Mouse (Mus musculus): ENCODE measurements at regions not wholly inside any gene's neighbourhood (a gene's known extent, or its start where the extent isn't known, plus 50 kb on each side); places are given as distances from the start of the nearest gene placed in this dataset.

GRCm38 (mm10) chr5:112110306-112110969 lies 141.9 kb downstream of the Cryba4 start:
- no peak for ATAC-seq

GRCm38 (mm10) chr5:112120766-112121165 lies 131.6 kb downstream of the Cryba4 start:
- no peak for ATAC-seq

DNA sequence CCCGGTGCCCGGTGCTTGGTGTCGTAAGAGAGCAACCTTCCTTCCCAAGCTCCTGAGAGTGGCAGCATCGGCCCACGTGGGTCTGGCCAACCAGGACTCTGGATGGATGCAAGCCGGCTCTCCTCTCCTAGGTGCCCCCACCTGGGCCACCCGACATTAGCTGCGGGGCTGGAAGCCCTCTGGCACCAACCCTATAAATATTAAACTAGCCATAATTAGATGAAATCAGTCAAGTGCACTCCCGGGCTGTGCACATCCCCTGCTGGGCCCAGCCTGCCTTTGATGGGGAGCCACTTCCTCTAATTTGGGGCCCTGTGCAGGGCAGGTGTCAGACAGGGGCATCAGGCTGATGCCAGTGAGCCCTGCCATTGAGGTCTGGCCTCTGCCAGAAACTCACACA lies 130.8 kb downstream of the Cryba4 start:
- ATAC-seq, result no peak

DNA sequence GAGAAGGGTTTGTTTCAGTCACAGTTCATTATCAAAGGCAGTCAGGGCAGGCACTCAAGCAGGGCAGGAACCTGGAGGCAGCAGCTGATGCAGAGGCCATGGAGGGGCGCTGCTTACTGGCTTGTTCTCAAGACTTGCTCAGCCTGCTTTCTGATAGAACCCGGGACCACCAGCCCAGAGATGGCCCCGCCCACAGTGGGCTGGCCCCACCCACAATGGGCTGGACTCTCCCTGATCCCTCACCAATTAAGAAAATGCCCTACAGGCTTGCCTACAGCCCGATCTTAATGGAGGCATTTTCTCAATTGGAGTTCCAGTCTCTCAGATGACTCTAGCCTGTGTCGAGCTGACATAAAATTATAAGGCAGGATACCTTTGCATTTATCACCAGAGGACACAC lies 129.7 kb downstream of the Cryba4 start:
- no peak for ATAC-seq

- no peak for ATAC-seq
Measured at GRCm38 (mm10) chr5:112127171-112127570, 125.1 kb downstream of the Cryba4 start.

DNA sequence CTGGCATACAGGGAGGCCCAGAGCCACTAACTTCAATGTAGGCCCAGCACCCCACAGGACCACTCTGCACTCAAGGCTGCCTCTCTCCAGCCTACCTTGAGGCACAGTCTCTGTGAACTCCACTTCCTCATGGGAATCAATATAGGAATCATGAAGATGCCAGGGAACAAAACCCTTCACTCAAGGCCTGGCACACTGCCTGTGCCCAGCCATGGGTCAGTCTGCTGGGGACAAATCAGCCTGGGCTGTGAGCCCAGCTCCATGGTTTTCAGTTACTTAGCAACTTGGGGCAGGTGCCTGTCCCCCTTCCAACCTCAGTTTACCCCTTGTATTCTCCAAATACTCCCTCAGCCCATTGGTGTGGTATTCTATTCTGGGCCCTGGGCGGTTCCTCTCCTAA lies 119.6 kb downstream of the Cryba4 start:
- no peak for ATAC-seq

DNA sequence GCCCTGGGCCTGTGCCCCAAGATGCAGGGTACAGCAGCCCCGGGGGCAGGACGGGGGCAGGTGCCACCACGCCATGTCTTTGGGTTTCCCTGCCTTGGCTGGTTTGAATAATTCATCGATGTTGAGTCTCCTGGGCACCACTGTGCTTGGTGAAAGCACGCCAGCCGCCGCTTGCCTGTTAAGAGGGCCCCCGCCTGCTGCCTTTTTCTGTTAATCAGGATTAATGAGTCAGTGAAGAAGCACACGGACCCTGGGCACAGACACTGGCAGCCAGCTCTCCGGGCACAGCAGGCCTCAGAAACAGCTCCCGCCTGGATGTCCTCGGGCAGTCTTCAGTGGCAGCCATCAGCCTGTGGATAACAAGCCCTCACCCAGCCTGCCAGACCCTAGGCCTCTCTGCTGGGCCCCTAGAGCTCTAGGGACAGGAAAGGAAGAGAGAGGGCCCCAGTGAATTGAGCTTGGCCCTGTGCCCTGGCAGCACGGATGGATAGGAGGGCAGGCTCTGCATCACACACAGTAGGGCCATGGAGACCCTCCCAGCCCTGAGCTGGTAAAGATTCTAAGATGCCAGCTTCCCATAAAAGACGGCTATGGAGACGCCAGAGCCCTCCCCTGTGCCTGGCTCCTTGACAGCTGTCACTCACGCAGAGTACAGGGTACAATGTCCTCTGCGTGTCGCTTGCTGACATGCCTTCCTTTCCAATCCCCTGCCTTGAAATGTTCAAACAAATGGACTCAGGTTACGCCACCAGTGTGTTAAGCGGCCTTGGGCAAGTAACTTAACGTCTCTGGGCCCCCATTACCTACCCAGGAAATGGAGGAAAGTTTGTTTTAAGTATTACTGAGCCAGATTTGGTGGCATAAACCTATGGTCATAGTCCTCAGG lies 118.4 kb downstream of the Cryba4 start:
- ATAC-seq, result no peak

DNA sequence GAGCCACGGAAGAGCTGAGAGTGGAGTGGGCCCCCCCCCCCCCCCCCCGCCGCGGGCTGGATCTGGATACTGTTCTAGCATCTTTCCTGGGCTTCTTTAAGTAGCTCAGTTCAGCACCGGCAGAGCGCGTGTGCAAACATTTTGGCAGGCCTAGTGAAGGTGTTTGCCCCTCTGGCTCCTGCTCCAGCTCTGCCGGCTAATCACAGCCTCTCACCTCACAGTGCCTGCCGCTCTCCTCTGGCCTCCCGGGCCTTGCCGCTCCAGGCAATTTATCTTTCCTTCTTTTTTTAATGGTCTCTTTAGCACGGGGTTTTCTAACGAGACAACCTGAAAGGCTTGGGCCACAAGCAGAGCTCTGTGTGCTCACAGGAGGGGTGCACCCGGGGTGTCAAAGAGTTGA lies 115.7 kb downstream of the Cryba4 start:
- ATAC-seq, result no peak

DNA sequence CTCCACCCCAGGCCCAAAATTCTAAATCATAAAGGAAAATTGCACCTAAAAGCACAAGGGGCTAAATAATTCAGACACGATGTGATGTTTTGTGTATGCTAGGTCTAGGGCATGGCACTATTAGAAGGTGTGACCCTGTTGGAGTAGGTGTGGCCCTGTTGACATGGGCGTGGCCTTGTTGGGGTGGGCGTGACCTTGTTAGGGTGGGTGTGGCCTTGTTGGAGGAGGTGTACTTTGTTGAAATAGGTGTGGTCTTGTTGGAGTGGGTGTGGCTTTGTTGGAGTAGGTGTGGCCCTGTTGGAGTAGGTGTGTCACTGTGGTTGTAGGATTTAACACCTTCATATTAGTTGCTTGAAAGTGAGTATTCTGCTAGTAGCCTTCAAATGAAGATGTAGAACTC lies 114.1 kb downstream of the Cryba4 start:
- no peak for ATAC-seq

GRCm38 (mm10) chr5:112142731-112143130 lies 109.6 kb downstream of the Cryba4 start:
- no peak for ATAC-seq

- no peak for ATAC-seq
Measured at GRCm38 (mm10) chr5:112143993-112144621, 108.2 kb downstream of the Cryba4 start.

DNA sequence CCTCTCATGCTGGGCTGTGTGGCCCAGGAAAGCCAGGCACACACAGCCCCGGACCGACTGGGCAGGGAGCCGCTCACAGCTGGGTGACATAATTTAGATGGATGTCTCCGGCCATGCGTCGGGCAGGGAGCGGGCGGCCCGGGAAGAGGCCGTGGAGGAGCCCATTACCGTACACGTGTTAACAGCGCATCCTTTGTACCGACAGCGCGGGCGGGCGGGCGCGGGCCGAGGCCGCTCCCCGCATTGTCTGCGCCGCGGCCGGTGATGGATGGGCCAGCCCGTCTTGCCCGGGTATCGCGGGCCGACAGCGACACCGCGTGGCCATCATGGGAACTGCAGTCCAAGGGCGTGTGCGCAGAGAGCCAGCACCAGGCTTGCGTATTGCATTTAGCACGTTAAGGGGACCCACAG lies 98.6 kb downstream of the Cryba4 start:
- no peak for ATAC-seq

DNA sequence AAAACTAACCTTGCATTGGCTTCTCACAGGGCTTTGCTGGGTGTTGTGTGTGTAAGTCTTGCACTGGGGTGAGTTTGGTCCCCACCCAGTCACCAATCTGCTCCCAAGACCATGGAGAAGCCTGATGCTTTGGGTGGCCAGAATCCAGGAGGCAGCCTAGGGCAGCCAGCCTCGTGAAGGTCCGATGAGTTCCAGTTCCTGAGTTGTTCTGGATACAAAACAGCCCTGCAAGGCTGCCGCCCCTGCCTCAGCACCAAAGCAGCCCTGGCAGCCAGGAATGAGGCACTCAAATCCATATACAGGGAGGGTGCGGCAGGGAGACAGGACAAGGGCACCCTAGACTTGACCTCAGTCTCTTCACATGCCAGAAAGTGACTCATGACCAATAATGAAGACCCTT lies 97.7 kb downstream of the Cryba4 start:
- no peak for ATAC-seq

- ATAC-seq, result no peak
Measured at GRCm38 (mm10) chr5:112155051-112155450, 97.3 kb downstream of the Cryba4 start.

DNA sequence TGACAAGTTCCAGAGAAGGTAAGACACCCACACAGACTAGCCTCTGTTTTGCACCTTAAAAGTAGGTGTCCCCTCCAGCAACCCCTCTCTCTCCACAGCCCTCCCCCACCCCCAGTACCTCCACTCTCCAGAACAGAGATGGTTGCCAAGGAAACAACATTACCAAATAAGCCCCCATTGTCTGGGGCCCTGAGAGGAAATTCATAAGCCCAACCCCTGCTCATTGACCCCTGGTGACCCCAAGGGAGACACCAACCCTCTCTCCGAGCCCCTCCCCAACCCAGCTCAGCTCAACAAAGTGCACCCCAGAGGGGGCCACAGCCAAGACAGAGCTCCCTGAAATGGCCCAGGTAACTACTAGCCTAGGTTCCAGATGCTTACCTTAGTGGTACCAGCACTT lies 96.3 kb downstream of the Cryba4 start:
- no peak for ATAC-seq

DNA sequence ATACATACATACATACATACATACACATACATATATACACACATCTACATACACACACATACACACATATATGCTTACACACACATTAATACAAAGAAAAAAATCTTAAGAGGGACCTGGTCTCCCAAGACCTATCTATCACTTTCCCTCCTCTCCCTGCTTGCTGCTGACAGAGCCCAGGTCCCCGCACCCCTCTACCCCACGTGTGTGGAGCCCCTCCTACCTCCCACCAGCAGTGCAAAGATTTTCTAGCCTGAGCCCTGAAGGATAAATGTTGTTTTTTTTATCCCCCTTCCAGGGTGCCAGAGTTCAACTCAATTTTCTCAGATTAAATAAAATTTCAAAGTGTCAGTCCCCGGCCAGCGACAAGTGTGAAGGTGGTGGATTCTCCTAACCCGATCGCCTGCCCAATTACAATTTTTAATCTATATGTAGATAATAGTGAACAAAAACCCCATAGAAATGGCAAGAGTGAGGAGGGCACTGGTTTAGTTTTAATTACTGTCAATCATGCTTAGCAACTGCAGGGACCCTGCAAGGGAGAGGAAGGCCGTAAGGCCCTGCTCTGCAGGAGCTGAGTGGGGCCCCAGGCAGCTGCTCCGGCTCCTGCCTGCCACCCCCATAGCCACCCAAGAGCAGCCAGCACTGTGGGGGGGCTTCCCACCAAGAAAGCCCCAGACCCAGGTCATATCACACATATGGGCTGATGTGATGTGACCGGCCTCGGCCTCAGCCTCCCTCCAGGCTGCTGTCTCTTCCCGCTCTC lies 85.7 kb downstream of the Cryba4 start:
- no peak for ATAC-seq

DNA sequence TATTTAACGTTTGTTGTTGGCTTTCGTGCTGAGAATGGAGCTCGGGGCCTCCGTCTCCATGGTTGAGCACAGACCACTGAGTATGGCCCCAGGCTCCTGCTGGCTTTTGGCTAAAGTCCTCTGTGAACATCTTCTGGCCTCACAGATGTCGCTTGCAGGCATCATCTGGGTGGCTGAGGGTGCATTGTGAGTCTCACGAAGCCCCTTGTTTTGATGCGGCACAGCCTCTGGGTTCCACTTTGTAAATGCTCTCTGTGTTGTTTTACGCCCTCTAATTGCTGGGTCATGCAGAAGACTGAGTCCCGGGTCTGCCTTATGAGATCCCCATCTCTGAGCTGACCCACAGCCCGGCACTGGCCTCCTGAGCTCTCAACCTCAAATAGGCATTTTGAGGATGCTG lies 84.5 kb downstream of the Cryba4 start:
- ATAC-seq, result no peak

DNA sequence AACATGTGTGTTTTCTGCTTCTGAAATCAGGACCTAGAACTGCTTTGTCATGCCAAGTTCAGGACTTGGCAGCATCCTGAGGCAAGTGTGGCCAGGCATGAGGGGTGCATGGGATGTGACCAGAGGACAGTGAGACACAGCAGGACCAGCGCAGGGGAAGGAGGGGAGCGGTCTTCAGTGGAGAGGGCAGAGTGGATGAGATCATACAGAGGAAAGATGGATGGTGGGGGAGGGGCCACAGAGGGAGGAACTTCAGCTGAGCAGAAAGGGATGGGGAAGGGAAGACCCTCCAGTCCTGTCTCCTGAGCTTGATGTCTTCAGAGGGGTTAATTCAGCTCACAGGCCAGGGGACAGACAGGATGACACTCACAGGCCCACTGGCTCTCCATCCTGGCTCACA lies 81.0 kb downstream of the Cryba4 start:
- ATAC-seq, result no peak

- ATAC-seq, result peak; percentile 52
Measured at GRCm38 (mm10) chr5:112179213-112180057, 72.9 kb downstream of the Cryba4 start.

DNA sequence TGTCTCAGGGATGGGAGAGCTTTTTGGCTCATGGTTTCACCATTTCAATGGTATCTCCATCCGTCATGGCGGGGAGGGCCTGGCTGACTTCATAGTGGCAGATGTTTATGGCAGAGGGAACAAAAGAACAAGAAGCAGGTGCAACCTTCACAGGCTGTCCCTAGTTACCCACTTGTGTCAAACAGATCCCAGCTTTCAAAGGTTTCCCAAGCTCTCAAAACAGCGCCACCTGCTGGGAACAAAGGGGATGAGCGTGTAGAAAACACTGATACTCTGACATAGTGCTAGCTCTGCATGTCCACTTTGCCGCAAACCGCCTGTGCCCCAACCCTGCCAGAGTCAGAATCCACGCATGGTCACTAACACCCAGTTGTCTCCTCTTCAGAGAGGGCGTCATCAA lies 69.5 kb downstream of the Cryba4 start:
- ATAC-seq, result no peak

GRCm38 (mm10) chr5:112195667-112196066 lies 56.7 kb downstream of the Cryba4 start:
- no peak for ATAC-seq

All from activated CD4-positive, CD25-positive, alpha-beta regulatory T cell, adult 4 months (primary cell).